Mouse (Mus musculus) 416B (cell line): ENCODE results near the gene Arhgef26.
A peak's percentile ranks its signal among the peaks of the same experiment; 100 is the strongest.

Experiments used
- DNase-seq: peaks from one replicate; pipeline ENCODE4 v3.0.0; 2011; ENCODE audit warnings: low read depth

Arhgef26 gene

DNA sequence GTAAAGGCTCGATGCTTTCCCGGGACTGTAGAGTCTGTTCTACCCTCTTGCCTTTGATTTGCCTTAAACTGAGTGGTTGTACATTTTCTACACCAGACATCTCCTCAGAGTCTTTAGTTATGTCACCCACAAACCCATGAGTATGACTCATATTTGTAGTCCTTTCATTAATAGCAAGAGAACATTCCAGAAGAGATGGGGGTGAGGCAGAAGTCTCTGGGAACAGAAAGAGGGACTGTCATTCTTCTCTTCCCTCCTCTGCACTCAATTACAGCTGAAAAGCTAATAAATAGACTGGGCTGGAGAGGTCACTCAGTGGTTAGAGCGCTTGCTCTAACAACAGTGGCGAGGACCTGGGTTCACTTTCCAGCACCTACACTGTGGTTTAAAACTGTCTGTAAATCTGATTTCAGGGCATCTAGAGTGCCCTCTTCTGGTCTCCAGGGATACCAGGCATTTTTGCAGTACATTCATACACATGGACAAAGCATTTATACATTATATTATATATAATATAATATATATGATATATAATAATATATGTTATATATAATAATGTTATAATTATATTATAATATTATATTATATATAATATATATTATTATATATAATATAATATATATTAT, 111.8 kb downstream of the Arhgef26 start:
- peak; percentile 17 for DNase-seq

DNA sequence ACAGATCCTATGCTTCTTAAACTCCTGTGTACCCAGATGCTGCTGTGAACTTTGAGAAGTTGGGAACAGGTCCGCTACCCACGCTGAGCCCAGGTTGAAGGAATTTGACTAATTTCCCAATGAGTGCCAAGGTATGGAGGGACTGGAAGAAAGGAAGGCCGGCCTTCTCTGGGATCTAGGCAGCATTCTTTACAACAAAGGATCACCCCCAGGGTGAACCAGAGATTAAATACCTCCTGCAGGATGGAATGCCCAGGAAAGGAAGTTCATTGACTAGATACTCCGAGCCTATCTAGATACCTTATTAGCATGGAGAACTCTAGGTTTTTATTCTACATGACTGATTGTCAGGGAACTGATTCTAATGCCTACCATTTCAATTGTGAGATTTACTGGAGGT, 114.8 kb downstream of the Arhgef26 start:
- no peak for DNase-seq

DNA sequence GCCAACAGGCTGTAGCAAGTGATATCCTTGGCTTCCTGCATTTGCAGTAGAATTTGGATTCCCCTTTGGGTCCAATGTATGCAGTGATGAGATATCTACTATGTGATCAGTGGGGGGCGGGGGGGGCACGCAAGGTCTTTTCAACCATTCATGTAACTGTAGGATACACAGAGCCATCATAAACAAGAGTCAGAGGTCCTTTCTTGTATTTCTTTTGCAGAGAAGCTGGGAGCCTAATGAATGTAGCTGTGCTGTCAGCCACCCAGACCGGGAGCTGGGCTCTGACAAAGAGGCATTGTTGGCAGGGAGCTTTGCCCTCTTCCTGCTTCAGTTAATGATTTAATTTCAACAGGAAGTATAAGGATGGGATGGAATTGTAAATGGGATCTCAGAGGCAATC, 116.0 kb downstream of the Arhgef26 start:
- DNase-seq: no peak

DNA sequence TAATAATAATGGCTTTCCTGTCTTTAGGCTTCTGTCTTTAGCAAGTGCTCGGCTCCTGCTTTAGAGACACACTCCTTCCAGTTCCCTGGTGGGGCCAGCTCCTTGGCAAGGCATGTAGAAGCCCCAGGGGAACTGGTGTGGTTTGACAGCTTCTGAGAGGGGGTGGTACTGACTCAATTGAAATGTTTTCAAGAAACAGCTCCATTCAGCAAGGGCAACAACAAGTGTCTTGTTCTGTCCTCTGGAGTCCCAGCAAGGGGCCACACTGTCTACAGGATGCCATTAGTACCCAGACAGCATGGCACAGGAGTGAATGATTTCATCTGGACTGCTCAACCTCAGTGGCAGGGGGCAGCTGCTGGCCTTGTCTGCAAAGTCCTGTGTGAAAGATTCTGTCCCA, 117.7 kb downstream of the Arhgef26 start:
- no peak for DNase-seq

DNA sequence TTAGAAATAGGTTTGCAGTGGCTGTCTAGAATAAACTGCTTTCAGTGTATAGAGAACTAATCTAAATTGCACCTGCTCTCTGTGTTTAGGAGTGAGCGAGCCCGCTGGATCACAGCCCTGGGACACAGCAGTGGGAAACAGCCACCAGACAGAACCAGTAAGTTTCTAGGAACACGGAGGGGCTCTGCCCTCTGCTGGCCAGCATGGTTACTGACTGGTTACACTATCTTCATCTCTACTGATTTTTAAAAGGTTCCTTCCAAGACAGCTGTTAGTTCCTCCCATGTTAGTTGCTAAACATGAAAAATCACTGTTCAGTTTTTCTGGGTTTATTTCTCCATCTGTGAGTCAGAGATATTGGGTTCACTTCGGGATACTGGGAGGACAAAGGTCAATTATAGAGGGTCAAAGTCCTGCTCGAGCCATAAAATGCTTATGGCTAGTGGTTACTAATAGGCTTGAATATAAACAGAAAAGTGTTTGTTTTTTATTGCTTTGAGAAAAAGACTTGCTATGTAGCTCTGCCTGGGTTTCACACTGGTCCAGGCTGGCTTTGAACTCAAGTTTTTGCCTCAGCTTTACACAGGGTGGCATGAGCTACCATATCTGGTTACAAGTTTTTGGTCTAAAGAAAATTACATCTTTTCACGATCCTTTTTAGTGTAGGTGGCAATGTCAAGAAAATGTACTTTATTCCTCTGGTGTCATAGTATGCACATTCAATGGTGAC, 120.3 kb downstream of the Arhgef26 start:
- DNase-seq: peak; percentile 44

DNA sequence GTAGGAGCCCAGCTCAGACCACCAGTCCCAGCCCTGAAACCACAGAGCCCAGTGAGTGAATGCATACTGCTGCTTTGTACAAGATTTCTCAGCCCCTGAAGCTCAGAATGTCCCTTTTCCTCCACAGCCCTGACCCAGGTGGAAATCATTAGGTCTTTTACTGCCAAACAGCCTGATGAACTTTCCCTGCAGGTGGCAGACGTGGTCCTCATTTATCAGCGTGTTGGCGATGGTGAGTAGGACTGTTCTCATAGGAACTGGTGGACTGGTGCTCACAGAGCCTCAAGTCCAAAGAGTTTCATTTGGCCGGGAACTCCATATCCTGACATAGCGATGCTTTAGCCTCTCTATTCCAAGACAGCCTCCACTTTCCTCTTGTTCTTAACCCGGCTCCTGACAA, 121.3 kb downstream of the Arhgef26 start:
- DNase-seq: no peak

DNA sequence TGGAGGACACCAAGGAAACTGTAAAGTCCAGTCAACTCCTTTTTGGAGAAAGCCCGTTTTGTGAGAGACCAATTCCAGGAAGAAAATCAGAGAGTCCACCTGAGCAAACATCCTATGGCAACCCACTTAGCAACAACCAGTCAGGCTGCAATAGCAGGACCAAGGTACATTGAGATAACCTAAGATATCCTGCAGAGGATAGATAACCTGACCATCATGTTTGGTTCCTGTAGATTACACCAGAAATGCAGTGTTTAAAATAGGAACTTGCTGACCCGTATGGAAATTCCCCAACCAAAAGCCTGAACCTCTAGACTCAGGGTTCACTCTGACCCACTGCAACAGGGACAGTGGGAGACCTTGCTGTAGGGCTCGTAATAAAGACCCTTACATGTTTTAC, 126.1 kb downstream of the Arhgef26 start:
- peak; percentile 14 for DNase-seq

- DNase-seq: peak; percentile 18
These were observed 132.0 kb downstream of the Arhgef26 start for GRCm38 (mm10) chr3:62470179-62470578.

DNA sequence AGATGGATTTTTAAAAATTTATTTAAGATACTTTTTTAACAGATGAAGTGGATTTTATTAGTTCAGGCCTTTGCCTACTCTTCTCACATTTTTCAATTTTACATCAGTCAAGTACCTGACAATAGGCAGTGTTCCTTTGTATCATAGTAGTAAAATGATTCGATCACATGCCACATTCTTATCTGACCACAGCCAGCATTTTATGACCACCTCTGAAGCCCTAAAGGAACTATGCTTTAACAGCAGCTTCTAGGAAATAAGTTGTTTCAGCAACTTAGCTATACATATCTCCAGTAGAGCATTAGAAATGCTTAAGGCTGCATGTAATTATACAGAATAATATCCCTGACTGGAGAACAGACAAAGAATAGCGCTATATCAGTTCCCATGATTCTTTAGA, 146.2 kb downstream of the Arhgef26 start:
- DNase-seq: no peak

GRCm38 (mm10) chr3:62492568-62492967, 154.4 kb downstream of the Arhgef26 start:
- DNase-seq: peak; percentile 25

DNA sequence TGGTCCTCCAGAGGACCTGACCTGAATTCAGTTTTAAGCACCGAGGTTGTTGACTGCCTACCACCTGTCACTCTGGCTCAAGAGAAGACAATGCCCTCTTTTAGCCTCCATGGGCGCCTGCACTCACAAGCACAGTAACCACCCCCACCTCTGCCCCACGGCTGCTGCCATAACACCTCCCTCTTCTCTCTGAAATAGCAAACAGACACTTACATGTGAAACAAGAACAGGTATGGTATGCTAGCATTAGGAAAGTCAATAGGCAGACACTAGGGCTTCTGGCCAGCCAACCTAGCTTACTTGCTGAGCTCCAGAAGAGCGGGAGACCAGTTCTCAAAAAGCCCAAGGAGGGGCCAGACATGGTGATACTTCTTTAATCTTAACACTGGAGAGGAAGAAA, 161.2 kb downstream of the Arhgef26 start:
- no peak for DNase-seq

GRCm38 (mm10) chr3:62505166-62505900, 167.2 kb downstream of the Arhgef26 start:
- peak; percentile 22 for DNase-seq

DNA sequence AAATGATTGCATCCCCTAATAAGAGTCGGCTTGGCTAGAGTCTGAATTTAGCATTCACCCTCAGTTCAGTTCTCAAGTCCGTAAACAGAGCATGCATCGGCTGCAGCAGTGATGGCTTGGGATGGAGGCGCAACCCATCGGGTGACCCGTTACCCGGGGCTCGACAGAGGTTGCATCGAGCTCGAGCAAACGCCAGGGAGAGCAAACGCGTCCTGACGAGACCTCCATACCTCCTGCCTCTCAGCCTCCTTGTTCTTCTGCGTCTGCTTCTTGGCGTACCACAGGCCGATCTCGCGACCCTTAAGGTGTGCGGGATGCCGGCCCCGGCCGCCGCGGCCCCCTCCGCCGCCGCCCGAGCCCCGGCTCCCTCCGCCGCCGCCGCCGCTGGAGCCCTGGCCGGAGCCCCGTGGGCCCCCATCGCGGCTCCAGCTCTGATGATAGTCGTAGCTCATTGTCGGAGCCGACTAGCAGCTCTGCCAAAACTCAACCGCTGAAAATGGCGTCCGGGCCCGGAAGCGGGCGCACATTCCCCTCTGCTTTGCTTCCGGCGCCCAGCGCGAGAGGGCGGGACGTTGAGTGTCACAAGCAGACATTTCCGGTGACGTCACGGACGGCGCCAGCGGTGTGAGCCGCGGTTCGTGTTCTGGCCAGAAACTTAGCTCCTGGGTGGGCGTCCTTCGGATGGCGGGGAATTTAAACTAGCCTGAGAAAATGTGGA, 168.5 kb downstream of the Arhgef26 start, which contains the start of gene Dhx36:
TSS of gene Dhx36 (minus strand) at position 517 of the 718 bp plus-strand sequence.
- peak; percentile 92 for DNase-seq

GRCm38 (mm10) chr3:62507206-62507647, 169.1 kb downstream of the Arhgef26 start:
- no peak for DNase-seq
